Mouse (Mus musculus): ENCODE results near the gene Strap.

Strap gene

DNA sequence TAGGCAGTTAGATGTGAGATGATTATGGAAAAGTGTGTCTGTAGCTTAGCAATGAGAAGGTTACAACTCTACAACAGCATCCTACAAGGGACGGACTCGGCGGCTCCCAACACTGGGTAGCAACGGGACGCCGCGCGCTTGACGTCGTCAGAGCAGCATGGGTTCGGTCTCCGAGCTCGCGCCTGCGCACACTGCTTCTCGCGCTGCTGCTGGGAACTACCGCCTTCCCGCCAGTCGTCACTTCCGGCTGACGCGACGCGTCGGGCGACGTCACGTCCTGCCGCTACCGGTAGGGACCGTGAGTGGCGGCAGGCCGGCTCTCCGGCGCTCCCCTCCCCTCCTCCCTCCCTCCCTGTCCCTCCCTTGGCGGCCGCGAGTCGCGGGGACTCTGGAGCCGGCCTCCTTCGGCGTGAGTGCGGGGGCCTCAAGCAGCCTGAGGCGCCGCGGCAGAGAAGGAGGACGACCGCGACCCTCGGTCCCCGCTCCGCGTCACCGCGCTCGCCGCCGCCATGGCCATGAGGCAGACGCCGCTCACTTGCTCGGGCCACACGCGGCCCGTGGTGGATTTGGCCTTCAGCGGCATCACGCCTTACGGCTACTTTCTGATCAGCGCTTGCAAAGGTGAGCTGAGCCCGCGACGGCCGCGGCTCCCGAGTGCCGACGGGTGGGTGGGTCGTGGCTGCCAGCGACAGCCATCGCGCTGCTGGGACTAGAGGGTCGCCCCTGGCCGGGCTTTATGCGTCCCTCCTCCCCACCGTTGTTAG, at the start of gene Strap:
Gene Strap (plus strand): TSS at position 233 of the 764 bp plus-strand sequence.
- no peaks in the 10 kb centered on the region for H3K27me3 ChIP-seq (ENCODE audit: insufficient read depth, low read length)
- peak within 1 kb of the TSS; percentile 95 for H3K4me3 ChIP-seq (replicated peaks; ENCODE audit: low read length)
- H3K9me3 ChIP-seq (ENCODE audit: low read length), result no peaks in the 10 kb centered on the region
- H3K36me3 ChIP-seq (ENCODE audit: insufficient read depth, low read length), result peaks cover 26% of the 10 kb centered on the region
- TF ChIP-seq NANOG (IDR thresholded peaks at IDR 0.05; ENCODE audit: borderline replicate concordance, low read length) (no peak), POU5F1 (IDR thresholded peaks at IDR 0.05; ENCODE audit: borderline replicate concordance, low read length) (no peak), CTCF (conservative IDR thresholded peaks at IDR 0.05; ENCODE audit: low read length) (no peak)
- H3K4me1 ChIP-seq (replicated peaks; ENCODE audit: low read depth, low read length), result peaks cover 21% of the 10 kb centered on the region

DNA sequence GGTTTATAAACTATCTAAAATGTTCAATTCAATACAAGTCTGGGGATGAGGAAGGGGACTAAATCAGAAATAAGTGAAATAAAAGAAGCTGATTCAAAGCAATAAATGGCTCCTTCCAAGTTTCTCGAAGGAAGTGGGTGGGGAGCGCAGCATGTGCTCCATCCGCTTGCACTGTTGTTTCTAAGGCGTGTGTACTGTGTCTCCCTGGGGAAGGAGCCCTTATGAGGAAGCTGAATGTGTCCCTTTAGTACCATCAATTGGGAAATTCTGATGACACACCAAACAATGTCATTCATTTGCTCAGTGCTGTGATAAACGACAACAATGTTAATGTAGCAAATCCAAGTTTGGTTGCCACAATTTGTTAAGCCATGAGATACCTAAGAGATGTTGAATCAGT, 47.2 kb upstream of the Strap start:
- H3K4me3 ChIP-seq (replicated peaks; ENCODE audit: low read length), result no peak overlapping the region
- no peaks in the 10 kb centered on the region for H3K9me3 ChIP-seq (ENCODE audit: low read length)
- no peaks in the 10 kb centered on the region for H3K4me1 ChIP-seq (replicated peaks; ENCODE audit: low read depth, low read length)
- H3K36me3 ChIP-seq (ENCODE audit: insufficient read depth, low read length), result no peaks in the 10 kb centered on the region
- no peaks in the 10 kb centered on the region for H3K27me3 ChIP-seq (ENCODE audit: insufficient read depth, low read length)
- no peak for TF ChIP-seq POU5F1 (IDR thresholded peaks at IDR 0.05; ENCODE audit: borderline replicate concordance, low read length)
- TF ChIP-seq NANOG (IDR thresholded peaks at IDR 0.05; ENCODE audit: borderline replicate concordance, low read length), result no peak
- no peak for TF ChIP-seq CTCF (conservative IDR thresholded peaks at IDR 0.05; ENCODE audit: low read length)

DNA sequence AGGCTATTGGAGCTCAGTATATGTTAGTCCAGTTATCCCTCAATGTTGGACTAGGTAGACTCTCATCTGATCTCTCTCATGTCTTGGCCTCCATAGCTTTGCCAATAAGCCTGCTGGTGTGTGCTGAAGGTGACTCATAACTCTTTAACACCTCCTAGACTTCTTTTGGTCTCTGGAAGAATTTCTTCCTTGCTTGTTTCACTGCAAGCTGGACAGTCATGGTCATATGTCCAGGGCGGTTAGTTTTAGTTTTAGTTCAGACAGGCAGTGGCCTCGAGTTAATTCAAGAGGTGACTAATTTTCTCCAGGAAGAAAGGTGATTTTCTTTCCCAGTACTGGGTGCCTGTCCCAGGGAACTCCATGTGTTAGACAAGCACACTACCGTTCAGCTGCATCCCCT, 46.8 kb upstream of the Strap start:
- Histone ChIP-seq H3K4me1 (replicated peaks; ENCODE audit: low read depth, low read length) (no peaks in the 10 kb centered on the region), H3K9me3 (ENCODE audit: low read length) (no peaks in the 10 kb centered on the region), H3K27me3 (ENCODE audit: insufficient read depth, low read length) (no peaks in the 10 kb centered on the region), H3K36me3 (ENCODE audit: insufficient read depth, low read length) (no peaks in the 10 kb centered on the region), H3K4me3 (replicated peaks; ENCODE audit: low read length) (no peak overlapping the region)
- TF ChIP-seq CTCF (conservative IDR thresholded peaks at IDR 0.05; ENCODE audit: low read length) (no peak), POU5F1 (IDR thresholded peaks at IDR 0.05; ENCODE audit: borderline replicate concordance, low read length) (no peak)

DNA sequence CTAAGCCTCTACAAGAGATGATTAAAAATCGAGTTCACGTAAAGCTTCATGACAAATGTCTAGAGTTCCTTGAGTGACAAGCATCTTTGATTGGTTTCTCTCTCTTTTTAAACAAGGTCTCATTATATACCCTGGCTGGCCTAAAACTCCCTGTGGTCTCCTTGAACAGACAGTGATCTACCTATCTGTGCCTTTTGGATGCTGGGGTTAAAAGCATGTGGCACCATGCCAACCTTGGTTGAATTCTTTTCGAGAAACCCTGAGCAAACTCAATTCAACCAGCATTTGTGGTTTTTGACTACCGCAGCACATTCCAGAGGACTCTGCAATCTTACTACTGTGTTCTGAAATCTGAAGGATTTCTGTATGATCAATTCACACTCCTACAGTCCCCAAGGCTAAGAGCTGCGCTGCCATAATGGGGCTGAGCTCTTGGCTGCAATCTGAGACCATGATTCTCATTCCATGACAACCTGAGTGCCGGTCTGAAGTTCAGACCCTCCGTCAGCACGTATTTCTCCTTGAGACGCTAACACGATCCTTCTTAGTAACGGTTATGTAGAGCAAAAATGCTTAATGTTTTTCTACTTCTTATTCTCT, 46.3 kb upstream of the Strap start:
- H3K9me3 ChIP-seq (ENCODE audit: low read length), result no peaks in the 10 kb centered on the region
- H3K4me1 ChIP-seq (replicated peaks; ENCODE audit: low read depth, low read length), result no peaks in the 10 kb centered on the region
- no peaks in the 10 kb centered on the region for H3K36me3 ChIP-seq (ENCODE audit: insufficient read depth, low read length)
- no peak for TF ChIP-seq POU5F1 (IDR thresholded peaks at IDR 0.05; ENCODE audit: borderline replicate concordance, low read length)
- H3K4me3 ChIP-seq (replicated peaks; ENCODE audit: low read length), result no peak overlapping the region
- H3K27me3 ChIP-seq (ENCODE audit: insufficient read depth, low read length), result no peaks in the 10 kb centered on the region

DNA sequence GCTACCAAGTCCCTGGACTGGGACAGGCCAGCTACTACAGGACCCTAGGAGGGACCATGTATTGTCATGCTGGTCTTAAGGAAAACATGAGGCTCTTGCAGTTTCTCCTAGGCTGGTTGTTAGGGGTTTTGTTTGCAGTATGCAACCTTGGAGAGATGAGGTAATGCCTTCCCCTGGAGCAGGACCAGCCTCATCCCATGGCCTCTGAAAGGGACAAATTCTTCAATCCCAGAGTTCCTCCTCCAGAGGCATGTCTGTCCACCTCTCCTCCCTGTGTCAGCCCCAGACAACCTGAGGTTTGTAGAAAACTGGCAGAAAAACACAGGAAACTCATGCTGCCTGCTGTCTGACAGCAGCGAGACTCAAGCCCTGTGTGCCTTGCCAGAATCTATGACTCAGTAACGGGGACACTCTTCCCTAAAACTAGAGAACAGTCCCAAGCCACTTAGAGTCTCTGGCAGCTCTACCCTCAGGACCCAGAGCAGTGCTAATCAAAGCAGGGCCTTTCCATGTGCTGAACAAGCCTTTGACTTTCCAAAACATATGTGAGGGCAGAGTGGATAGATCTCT, 44.2 kb upstream of the Strap start:
- TF ChIP-seq POU5F1 (IDR thresholded peaks at IDR 0.05; ENCODE audit: borderline replicate concordance, low read length), result no peak
- TF ChIP-seq CTCF (conservative IDR thresholded peaks at IDR 0.05; ENCODE audit: low read length), result no peak
- TF ChIP-seq NANOG (IDR thresholded peaks at IDR 0.05; ENCODE audit: borderline replicate concordance, low read length), result no peak
- H3K4me3 ChIP-seq (replicated peaks; ENCODE audit: low read length), result no peak overlapping the region
- no peaks in the 10 kb centered on the region for H3K27me3 ChIP-seq (ENCODE audit: insufficient read depth, low read length)
- H3K9me3 ChIP-seq (ENCODE audit: low read length), result no peaks in the 10 kb centered on the region
- H3K4me1 ChIP-seq (replicated peaks; ENCODE audit: low read depth, low read length), result no peaks in the 10 kb centered on the region
- H3K36me3 ChIP-seq (ENCODE audit: insufficient read depth, low read length), result no peaks in the 10 kb centered on the region

DNA sequence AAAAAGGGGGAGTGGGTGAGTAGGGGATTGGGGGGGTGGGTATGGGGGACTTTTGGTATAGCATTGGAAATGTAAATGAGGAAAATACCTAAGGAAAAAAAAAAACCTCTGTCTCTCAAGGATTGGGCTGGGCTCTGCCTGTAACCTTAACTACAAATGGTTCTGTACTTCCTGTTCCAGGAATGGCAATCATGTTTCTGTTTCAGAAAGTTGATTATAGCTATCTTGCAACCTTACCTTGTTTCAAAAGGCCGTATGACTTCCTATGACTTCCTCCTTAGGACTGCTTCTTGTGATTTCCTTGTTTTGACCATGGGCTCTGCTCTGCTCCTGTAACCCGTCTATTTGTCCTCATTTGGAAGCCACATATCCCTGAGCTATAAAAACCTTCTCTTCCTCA, 40.6 kb upstream of the Strap start:
- Histone ChIP-seq H3K27me3 (ENCODE audit: insufficient read depth, low read length) (no peaks in the 10 kb centered on the region), H3K9me3 (ENCODE audit: low read length) (no peaks in the 10 kb centered on the region; the same call in 1 of the 2 replicates), H3K4me3 (replicated peaks; ENCODE audit: low read length) (no peak overlapping the region), H3K4me1 (replicated peaks; ENCODE audit: low read depth, low read length) (no peaks in the 10 kb centered on the region), H3K36me3 (ENCODE audit: insufficient read depth, low read length) (no peaks in the 10 kb centered on the region)
- TF ChIP-seq NANOG (IDR thresholded peaks at IDR 0.05; ENCODE audit: borderline replicate concordance, low read length) (no peak), CTCF (conservative IDR thresholded peaks at IDR 0.05; ENCODE audit: low read length) (no peak), POU5F1 (IDR thresholded peaks at IDR 0.05; ENCODE audit: borderline replicate concordance, low read length) (no peak)

DNA sequence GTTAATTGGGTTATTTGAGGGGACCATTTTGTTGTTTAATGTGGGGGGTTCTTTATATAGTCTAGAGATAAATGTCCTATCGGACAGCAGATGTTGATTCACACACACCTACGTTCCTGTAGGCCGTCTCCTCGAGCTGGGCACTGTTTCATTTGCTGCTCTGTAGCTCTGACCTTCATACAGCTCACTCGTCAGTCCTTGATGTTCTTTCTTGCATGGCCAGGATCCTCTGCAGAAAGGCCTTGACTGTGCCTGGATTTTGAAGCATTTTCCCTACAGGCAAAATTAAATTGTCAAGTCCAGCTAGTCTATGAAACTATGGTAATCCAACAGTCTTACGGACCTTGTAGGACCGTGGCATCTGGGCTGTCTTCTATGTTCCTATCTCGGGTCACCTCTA, 39.8 kb upstream of the Strap start:
- Histone ChIP-seq H3K4me3 (replicated peaks; ENCODE audit: low read length) (no peak overlapping the region), H3K27me3 (ENCODE audit: insufficient read depth, low read length) (no peaks in the 10 kb centered on the region), H3K9me3 (ENCODE audit: low read length) (no peaks in the 10 kb centered on the region; the same call in 1 of the 2 replicates), H3K4me1 (replicated peaks; ENCODE audit: low read depth, low read length) (no peaks in the 10 kb centered on the region), H3K36me3 (ENCODE audit: insufficient read depth, low read length) (no peaks in the 10 kb centered on the region)
- TF ChIP-seq POU5F1 (IDR thresholded peaks at IDR 0.05; ENCODE audit: borderline replicate concordance, low read length) (no peak), NANOG (IDR thresholded peaks at IDR 0.05; ENCODE audit: borderline replicate concordance, low read length) (no peak), CTCF (conservative IDR thresholded peaks at IDR 0.05; ENCODE audit: low read length) (no peak)

DNA sequence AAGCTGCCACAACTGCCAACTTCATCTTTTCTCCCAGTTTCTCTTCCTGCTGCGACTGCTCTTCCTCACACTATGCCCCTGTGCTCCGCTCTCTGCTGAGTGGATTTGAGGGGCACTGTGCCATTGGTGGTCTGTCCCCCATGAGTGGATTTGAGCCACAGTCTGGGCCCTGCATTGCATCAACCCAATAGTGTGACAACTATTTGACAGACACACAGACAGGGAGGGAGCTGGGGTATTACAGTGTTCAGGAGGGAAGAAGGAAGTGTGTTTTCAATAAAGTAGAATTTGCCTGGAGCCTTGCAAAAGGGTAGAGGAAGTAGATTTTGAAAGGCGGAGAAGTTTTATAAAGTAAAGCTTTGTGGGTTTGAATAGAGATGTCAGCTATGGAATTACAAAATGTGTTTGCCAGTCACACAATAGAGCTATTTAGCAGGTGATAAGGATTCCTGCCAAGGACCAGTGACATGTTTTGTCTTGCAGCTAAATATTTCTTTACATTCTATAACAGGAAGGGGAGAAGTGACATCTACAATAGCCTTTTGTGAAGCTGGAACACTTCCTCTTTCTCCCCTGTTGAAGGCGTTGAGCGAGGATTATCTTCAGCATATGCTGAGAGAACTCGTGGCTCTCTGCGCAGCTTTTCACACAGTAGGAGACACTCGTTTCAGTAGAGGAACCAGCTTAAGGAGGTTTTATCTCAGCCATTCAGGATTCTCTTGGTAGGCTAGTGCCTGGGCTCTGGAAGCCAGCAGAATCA, 38.3 kb upstream of the Strap start:
- H3K4me3 ChIP-seq (replicated peaks; ENCODE audit: low read length), result no peak overlapping the region
- no peaks in the 10 kb centered on the region; the same call in 1 of the 2 replicates for H3K9me3 ChIP-seq (ENCODE audit: low read length)
- H3K27me3 ChIP-seq (ENCODE audit: insufficient read depth, low read length), result no peaks in the 10 kb centered on the region
- no peak for TF ChIP-seq NANOG (IDR thresholded peaks at IDR 0.05; ENCODE audit: borderline replicate concordance, low read length)
- no peak for TF ChIP-seq POU5F1 (IDR thresholded peaks at IDR 0.05; ENCODE audit: borderline replicate concordance, low read length)
- no peaks in the 10 kb centered on the region for H3K4me1 ChIP-seq (replicated peaks; ENCODE audit: low read depth, low read length)
- no peaks in the 10 kb centered on the region for H3K36me3 ChIP-seq (ENCODE audit: insufficient read depth, low read length)
